Mouse (Mus musculus) stomach, postnatal 0 days (tissue): ENCODE results near the gene Olfr215. TPM values are rescaled to one million over a fixed set of nuclear protein-coding genes. Genes with fewer than 3 reads are reported as not detected.
"Not testable (repeated sequence)": the region's sequence is repeated elsewhere in the genome, so short reads cannot be mapped to it uniquely, and the experiment has no call there.

Source experiments
- ATAC-seq: fragments of 200-750 bp; cut with Nextera tagmentation; 2 replicates; pipeline ENCODE4 v1.8.0; 2017; ENCODE audit not compliant: low FRiP score, low TSS enrichment
- DNase-seq: peaks from one replicate; pipeline ENCODE4 v3.0.0-alpha.2; 2016; ENCODE audit warnings: low spot score
- H3K27ac ChIP-seq: fragments of 300-500 bp; sonication (generic); replicated peaks from 2 replicates; pipeline ENCODE4 v1.5.1; 2014; ENCODE audit warnings: mild to moderate bottlenecking, control low read depth
- H3K27me3 ChIP-seq: fragments of 300-500 bp; sonication (generic); 2 replicates; pipeline ENCODE4 v1.6.1; 2014; ENCODE audit warnings: low read length; ENCODE audit not compliant: control insufficient read depth, insufficient read depth
- H3K36me3 ChIP-seq: fragments of 300-500 bp; sonication (generic); 2 replicates; pipeline ENCODE4 v1.6.1; 2014; ENCODE audit warnings: low read length, mixed read lengths; ENCODE audit not compliant: control insufficient read depth, insufficient read depth
- H3K4me1 ChIP-seq: fragments of 300-500 bp; sonication (generic); replicated peaks from 2 replicates; pipeline ENCODE4 v1.6.1; 2014; ENCODE audit warnings: antibody characterized with exemption; ENCODE audit not compliant: control insufficient read depth, insufficient read depth
- H3K4me2 ChIP-seq: fragments of 300-500 bp; sonication (generic); replicated peaks from 2 replicates; pipeline ENCODE4 v1.6.1; 2014; ENCODE audit warnings: low read depth, mild to moderate bottlenecking, control low read depth, moderate library complexity
- H3K4me3 ChIP-seq: fragments of 300-500 bp; sonication (generic); 2 replicates; pipeline ENCODE4 v1.5.1; 2014; ENCODE audit warnings: low read depth, low read length, control low read depth
- H3K9ac ChIP-seq: fragments of 300-500 bp; sonication (generic); 2 replicates; pipeline ENCODE4 v1.6.1; 2014; ENCODE audit warnings: mild to moderate bottlenecking, low read length, control low read depth, mixed read lengths
- H3K9me3 ChIP-seq: fragments of 300-500 bp; sonication (generic); 2 replicates; pipeline ENCODE4 v1.6.1; 2016; ENCODE audit warnings: low read length; ENCODE audit not compliant: control insufficient read depth
- CTCF ChIP-seq: IDR thresholded peaks from 2 replicates; pipeline ENCODE4 v1.5.1; 2016; ENCODE audit warnings: antibody characterized with exemption, low read depth, mild to moderate bottlenecking, moderate library complexity
- EP300 ChIP-seq: optimal IDR thresholded peaks from 2 replicates; pipeline ENCODE3; 2016; ENCODE audit warnings: antibody characterized with exemption
- WGBS: fragments of 180-500 bp; shearing (Covaris S2); extraction: QIAGEN DNeasy Blood & Tissue Kit; methylation state at CpG from one replicate; pipeline ENCODE4 v1.1.7; 2014; 5-methylcytosine and 5-hydroxymethylcytosine counted together
- polyA plus RNA-seq: library from polyadenylated mRNA; unstranded; fragments of >200 nt; fragmentation: Nextera tagmentation; extraction: Ambion mirVana; gene quantifications from 2 replicates; pipeline ENCODE4 v1.2.1, GENCODE M21; 2015

Gene Olfr215
- not detected in 2 replicates for polyA plus RNA-seq

GRCm38 (mm10) chr6:116584095-116584494, at the start of gene Olfr215:
TSS of gene Olfr215 (minus strand) at chr6:116584195.
- no peaks in the 10 kb centered on the region for H3K9me3 ChIP-seq
- ATAC-seq = no peak
- TF ChIP-seq CTCF = no peak
- H3K4me1 ChIP-seq = no peaks in the 10 kb centered on the region
- no peak within 1 kb of the TSS for H3K27ac ChIP-seq
- no peak within 1 kb of the TSS for H3K4me2 ChIP-seq
- H3K4me3 ChIP-seq = no peak within 1 kb of the TSS
- H3K9ac ChIP-seq = no peak within 1 kb of the TSS
- WGBS = 63% methylated on average over 4 of the region's 4 CpGs
- H3K36me3 ChIP-seq = no peaks in the 10 kb centered on the region
- no peak for DNase-seq
- no peaks in the 10 kb centered on the region for H3K27me3 ChIP-seq

- 50% methylated on average over 1 of the region's 1 CpGs for WGBS
- DNase-seq = peak; percentile 85
Measured at GRCm38 (mm10) chr6:116632129-116632528, 48.1 kb upstream of the Olfr215 start.

DNA sequence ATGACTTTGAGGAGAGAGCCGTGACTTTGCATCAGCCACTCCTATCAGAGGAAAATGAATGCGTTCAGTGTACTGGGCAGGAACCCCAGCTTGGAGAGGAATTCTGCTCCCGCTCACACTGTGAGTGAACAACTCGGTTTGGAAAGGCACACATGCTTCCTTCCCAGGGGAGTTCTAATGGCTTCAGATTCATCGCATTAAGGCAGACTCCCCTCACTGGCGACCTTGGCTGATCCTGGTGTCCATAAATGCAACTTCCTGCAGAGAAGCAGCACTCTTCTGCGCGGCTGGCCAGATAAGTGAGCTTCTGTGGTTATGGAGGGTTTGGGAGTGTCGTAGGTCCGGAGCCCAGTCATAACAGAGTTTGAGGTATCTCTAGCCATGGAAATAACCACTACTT, 45.8 kb upstream of the Olfr215 start:
- no peaks in the 10 kb centered on the region for H3K27me3 ChIP-seq
- H3K4me2 ChIP-seq = no peak overlapping the region
- no peak overlapping the region for H3K27ac ChIP-seq
- TF ChIP-seq EP300 = no peak
- TF ChIP-seq CTCF = no peak
- DNase-seq (peak; percentile 12), ATAC-seq (no peak)
- 75% methylated on average over 10 of the region's 10 CpGs for WGBS
- no peak overlapping the region for H3K9ac ChIP-seq
- no peaks in the 10 kb centered on the region for H3K4me1 ChIP-seq
- no peaks in the 10 kb centered on the region for H3K36me3 ChIP-seq
- no peaks in the 10 kb centered on the region for H3K9me3 ChIP-seq
- no peak overlapping the region for H3K4me3 ChIP-seq

More at GRCm38 (mm10) chr6:116632129-116632528, 48.1 kb upstream of the Olfr215 start:
- ATAC-seq = no peak
- Histone ChIP-seq H3K4me1 (no peaks in the 10 kb centered on the region), H3K4me3 (no peak overlapping the region), H3K36me3 (no peaks in the 10 kb centered on the region), H3K27me3 (no peaks in the 10 kb centered on the region), H3K27ac (no peak overlapping the region), H3K4me2 (no peak overlapping the region), H3K9me3 (no peaks in the 10 kb centered on the region), H3K9ac (no peak overlapping the region)
- TF ChIP-seq EP300 (no peak), CTCF (peak; percentile 92)

GRCm38 (mm10) chr6:116628539-116629171, 44.7 kb upstream of the Olfr215 start, which contains the start of gene Zfp422:
TSS of gene Zfp422 (minus strand) at chr6:116628999.
- DNase-seq = peak; percentile 81

GRCm38 (mm10) chr6:116628095-116628494, 44.1 kb upstream of the Olfr215 start:
- no peaks in the 10 kb centered on the region for H3K9me3 ChIP-seq
- peak overlapping the region; percentile 68 for H3K4me3 ChIP-seq
- peak overlapping the region; percentile 78 for H3K4me2 ChIP-seq
- no peaks in the 10 kb centered on the region for H3K4me1 ChIP-seq
- DNase-seq (no peak), ATAC-seq (no peak)
- no peaks in the 10 kb centered on the region for H3K27me3 ChIP-seq
- H3K9ac ChIP-seq = peak overlapping the region; percentile 97
- peak overlapping the region; percentile 87 for H3K27ac ChIP-seq
- no peaks in the 10 kb centered on the region for H3K36me3 ChIP-seq
- 5% methylated on average over 9 of the region's 9 CpGs for WGBS
- TF ChIP-seq CTCF (no peak), EP300 (no peak)

More at GRCm38 (mm10) chr6:116628539-116629171, 44.7 kb upstream of the Olfr215 start, which contains the start of gene Zfp422:
- Histone ChIP-seq H3K9ac (peak within 1 kb of the TSS; percentile 97), H3K4me1 (no peaks in the 10 kb centered on the region), H3K27ac (peak within 1 kb of the TSS; percentile 87), H3K36me3 (no peaks in the 10 kb centered on the region), H3K4me3 (peak within 1 kb of the TSS; percentile 68), H3K27me3 (no peaks in the 10 kb centered on the region), H3K4me2 (peak within 1 kb of the TSS; percentile 78), H3K9me3 (no peaks in the 10 kb centered on the region)
- under 1% methylated on average over 25 of the region's 56 CpGs for WGBS
- TF ChIP-seq CTCF (no peak), EP300 (no peak)
- peak; percentile 87 for ATAC-seq

GRCm38 (mm10) chr6:116626417-116626816, 42.4 kb upstream of the Olfr215 start:
- not testable (repeated sequence) for ATAC-seq
- 96% methylated on average over 9 of the region's 9 CpGs for WGBS

More at GRCm38 (mm10) chr6:116626417-116626816, 42.4 kb upstream of the Olfr215 start:
- H3K4me2 ChIP-seq, H3K9ac ChIP-seq, H3K4me3 ChIP-seq, H3K27me3 ChIP-seq, H3K9me3 ChIP-seq, H3K27ac ChIP-seq, H3K36me3 ChIP-seq, DNase-seq, H3K4me1 ChIP-seq: not testable (repeated sequence)
